Mouse (Mus musculus) common myeloid progenitor, adult 5-6 weeks (primary cell): ENCODE measurements around the gene Gm21985. TPM values are rescaled to one million over a fixed set of nuclear protein-coding genes. Genes with fewer than 3 reads are reported as not detected.
A peak's percentile ranks its signal among the peaks of the same experiment; 100 is the strongest.

Source experiments
- ATAC-seq: replicated peaks from 2 replicates; pipeline ENCODE4 v1.8.0; 2016; ENCODE audit warnings: low read depth, mild to moderate bottlenecking, moderate TSS enrichment, inconsistent platforms; ENCODE audit not compliant: poor library complexity, severe bottlenecking
- total RNA-seq: library from RNA; stranded (forward); fragments of 200-1000, 187-1606 nt; gene quantifications from 2 replicates; pipeline ENCODE4 v1.2.3, GENCODE M21; 2017

Gm21985 gene
- total RNA-seq: not detected in 2 replicates

GRCm38 (mm10) chr2:112266242-112266592 is at the start of gene Gm21985:
Gene Gm21985 (plus strand): TSS chr2:112266314.
- peak; percentile 45 for ATAC-seq

GRCm38 (mm10) chr2:112217614-112218013 is 48.5 kb upstream of the Gm21985 start:
- ATAC-seq: no peak; the same call in 1 of the 2 replicates

- no peak; the same call in 1 of the 2 replicates for ATAC-seq
These were observed 45.2 kb upstream of the Gm21985 start for GRCm38 (mm10) chr2:112220880-112221279.

GRCm38 (mm10) chr2:112222607-112223006 is 43.5 kb upstream of the Gm21985 start:
- ATAC-seq: peak; percentile 63

- ATAC-seq: no peak
These were observed 41.8 kb upstream of the Gm21985 start for GRCm38 (mm10) chr2:112224356-112224755.

- peak; percentile 94 for ATAC-seq
These were observed 33.5 kb upstream of the Gm21985 start for GRCm38 (mm10) chr2:112232623-112233022.

- no peak for ATAC-seq
These were observed 29.5 kb upstream of the Gm21985 start for GRCm38 (mm10) chr2:112236620-112237019.

- no peak for ATAC-seq
These were observed 28.1 kb upstream of the Gm21985 start for GRCm38 (mm10) chr2:112238006-112238405.

- ATAC-seq: peak; percentile 82
These were observed 26.7 kb upstream of the Gm21985 start, which contains the start of gene Lpcat4 for GRCm38 (mm10) chr2:112239212-112239934. Gene Lpcat4 (plus strand): TSS chr2:112239468.

- ATAC-seq: peak; percentile 45
These were observed 26.0 kb upstream of the Gm21985 start for GRCm38 (mm10) chr2:112239935-112240721.

GRCm38 (mm10) chr2:112241787-112242186 is 24.3 kb upstream of the Gm21985 start:
- no peak for ATAC-seq

- ATAC-seq: no peak
These were observed 20.8 kb upstream of the Gm21985 start for GRCm38 (mm10) chr2:112245307-112245706.

- ATAC-seq: no peak
These were observed 19.9 kb upstream of the Gm21985 start for GRCm38 (mm10) chr2:112246193-112246592.

- ATAC-seq: peak; percentile 76
These were observed 18.8 kb upstream of the Gm21985 start for GRCm38 (mm10) chr2:112247323-112247722.

GRCm38 (mm10) chr2:112249780-112250453 is 16.2 kb upstream of the Gm21985 start:
- no peak for ATAC-seq

GRCm38 (mm10) chr2:112254675-112255515 is 11.2 kb upstream of the Gm21985 start:
- ATAC-seq: peak; percentile 50

GRCm38 (mm10) chr2:112259241-112259962 is 6.7 kb upstream of the Gm21985 start, which contains the start of gene Nutm1:
Gene Nutm1 (minus strand): TSS chr2:112259291.
- ATAC-seq: peak; percentile 16; the same call in 1 of the 2 replicates

GRCm38 (mm10) chr2:112261748-112262653 is 4.1 kb upstream of the Gm21985 start, which contains the start of gene Nop10:
Gene Nop10 (plus strand): TSS chr2:112261926.
- peak; percentile 59 for ATAC-seq
